Mouse (Mus musculus) liver, embryonic 15.5 days (tissue): ENCODE results near the gene Ktn1. TPM values are rescaled to one million over a fixed set of nuclear protein-coding genes. Genes with fewer than 3 reads are reported as not detected.

Experiments used
- ATAC-seq: fragments of 200-750 bp; cut with Nextera tagmentation; 2 replicates; pipeline ENCODE4 v1.8.0; 2017; ENCODE audit warnings: moderate number of reproducible peaks, mild to moderate bottlenecking, moderate library complexity; ENCODE audit not compliant: insufficient read depth
- H3K27ac ChIP-seq: fragments of 300-500 bp; sonication (generic); replicated peaks from 2 replicates; pipeline ENCODE4 v1.5.1; 2015; ENCODE audit warnings: mild to moderate bottlenecking, inconsistent platforms
- H3K27me3 ChIP-seq: fragments of 300-500 bp; sonication (generic); 2 replicates; pipeline ENCODE4 v1.6.1; 2015; ENCODE audit warnings: mild to moderate bottlenecking, inconsistent platforms
- H3K36me3 ChIP-seq: fragments of 300-500 bp; sonication (generic); replicated peaks from 2 replicates; pipeline ENCODE4 v1.6.1; 2015; ENCODE audit warnings: moderate library complexity, mild to moderate bottlenecking, inconsistent platforms
- H3K4me1 ChIP-seq: fragments of 300-500 bp; sonication (generic); replicated peaks from 2 replicates; pipeline ENCODE4 v1.6.1; 2015; ENCODE audit warnings: inconsistent platforms
- H3K4me2 ChIP-seq: fragments of 300-500 bp; sonication (generic); 2 replicates; pipeline ENCODE4 v1.6.1; 2015; ENCODE audit warnings: moderate library complexity, mild to moderate bottlenecking, inconsistent platforms
- H3K4me3 ChIP-seq: fragments of 300-500 bp; sonication (generic); replicated peaks from 2 replicates; pipeline ENCODE4 v1.5.1; 2015; ENCODE audit warnings: mild to moderate bottlenecking, inconsistent platforms
- H3K9ac ChIP-seq: fragments of 300-500 bp; sonication (generic); 2 replicates; pipeline ENCODE4 v1.6.1; 2015; ENCODE audit warnings: moderate library complexity, mild to moderate bottlenecking, inconsistent platforms
- H3K9me3 ChIP-seq: fragments of 300-500 bp; sonication (generic); replicated peaks from 2 replicates; pipeline ENCODE4 v1.6.1; 2016; ENCODE audit warnings: inconsistent platforms
- WGBS: fragments of 180-500 bp; shearing (Covaris S2); methylation state at CpG from one replicate; pipeline ENCODE4 v1.1.7; 2015; ENCODE audit warnings: mixed read lengths; ENCODE audit not compliant: insufficient replicate concordance; 5-methylcytosine and 5-hydroxymethylcytosine counted together
- polyA plus RNA-seq: library from polyadenylated mRNA; unstranded; fragments of >200 nt; fragmentation: Nextera tagmentation; extraction: Ambion mirVana; gene quantifications from 2 replicates; pipeline ENCODE4 v1.2.1, GENCODE M21; 2015

Ktn1 gene
- polyA plus RNA-seq, 1 experiment from 2014 or later, result 8.7 TPM

GRCm38 (mm10) chr14:47736471-47736870 is 88.2 kb downstream of the Ktn1 start:
- H3K9me3 ChIP-seq, result no peaks in the 10 kb centered on the region
- no peak for ATAC-seq
- H3K4me2 ChIP-seq, result no peak overlapping the region
- WGBS, result 79% methylated on average over 8 of the region's 8 CpGs
- H3K9ac ChIP-seq, result no peak overlapping the region
- no peaks in the 10 kb centered on the region for H3K4me1 ChIP-seq
- peaks cover 26% of the 10 kb centered on the region for H3K36me3 ChIP-seq
- no peaks in the 10 kb centered on the region for H3K27me3 ChIP-seq
- H3K27ac ChIP-seq, result no peak overlapping the region
- H3K4me3 ChIP-seq, result no peak overlapping the region

GRCm38 (mm10) chr14:47740316-47740996 is 92.2 kb downstream of the Ktn1 start:
- Histone ChIP-seq H3K36me3 (peaks cover 9% of the 10 kb centered on the region), H3K27me3 (no peaks in the 10 kb centered on the region), H3K9me3 (no peaks in the 10 kb centered on the region), H3K4me3 (no peak overlapping the region), H3K4me2 (no peak overlapping the region), H3K9ac (no peak overlapping the region), H3K27ac (no peak overlapping the region), H3K4me1 (no peaks in the 10 kb centered on the region)
- WGBS, result 39% methylated on average over 5 of the region's 5 CpGs
- ATAC-seq, result no peak

- Histone ChIP-seq H3K4me1 (no peaks in the 10 kb centered on the region), H3K4me3 (no peak overlapping the region), H3K9ac (no peak overlapping the region), H3K36me3 (peaks cover 4% of the 10 kb centered on the region), H3K27me3 (no peaks in the 10 kb centered on the region), H3K9me3 (no peaks in the 10 kb centered on the region), H3K4me2 (no peak overlapping the region), H3K27ac (no peak overlapping the region)
- WGBS, result 62% methylated on average over 2 of the region's 2 CpGs
- ATAC-seq, result no peak
Observed at GRCm38 (mm10) chr14:47741046-47741445, 92.8 kb downstream of the Ktn1 start.

- no peak overlapping the region for H3K9ac ChIP-seq
- no peaks in the 10 kb centered on the region for H3K27me3 ChIP-seq
- no peak overlapping the region for H3K27ac ChIP-seq
- H3K36me3 ChIP-seq, result peaks cover 2% of the 10 kb centered on the region
- 79% methylated on average over 7 of the region's 7 CpGs for WGBS
- ATAC-seq, result no peak
- H3K4me1 ChIP-seq, result no peaks in the 10 kb centered on the region
- H3K4me3 ChIP-seq, result no peak overlapping the region
- no peak overlapping the region for H3K4me2 ChIP-seq
- H3K9me3 ChIP-seq, result no peaks in the 10 kb centered on the region
Observed at GRCm38 (mm10) chr14:47742674-47743073, 94.4 kb downstream of the Ktn1 start.

GRCm38 (mm10) chr14:47745086-47745485 is 96.8 kb downstream of the Ktn1 start:
- no peak for ATAC-seq
- H3K4me2 ChIP-seq, result no peak overlapping the region
- no peak overlapping the region for H3K4me3 ChIP-seq
- 73% methylated on average over 4 of the region's 4 CpGs for WGBS
- H3K4me1 ChIP-seq, result no peaks in the 10 kb centered on the region
- H3K36me3 ChIP-seq, result no peaks in the 10 kb centered on the region
- H3K9me3 ChIP-seq, result no peaks in the 10 kb centered on the region
- no peak overlapping the region for H3K9ac ChIP-seq
- H3K27ac ChIP-seq, result no peak overlapping the region
- H3K27me3 ChIP-seq, result no peaks in the 10 kb centered on the region

- 55% methylated on average over 9 of the region's 9 CpGs for WGBS
- no peak overlapping the region for H3K27ac ChIP-seq
Observed at GRCm38 (mm10) chr14:47747536-47747935, 99.3 kb downstream of the Ktn1 start.

GRCm38 (mm10) chr14:47748714-47749113 is 100.5 kb downstream of the Ktn1 start:
- no peak overlapping the region for H3K4me3 ChIP-seq
- no peak overlapping the region for H3K9ac ChIP-seq
- H3K4me1 ChIP-seq, result no peaks in the 10 kb centered on the region
- 77% methylated on average over 3 of the region's 3 CpGs for WGBS
- H3K27ac ChIP-seq, result no peak overlapping the region
- no peak overlapping the region for H3K4me2 ChIP-seq
- no peak for ATAC-seq
- no peaks in the 10 kb centered on the region for H3K36me3 ChIP-seq
- no peaks in the 10 kb centered on the region for H3K27me3 ChIP-seq
- no peaks in the 10 kb centered on the region for H3K9me3 ChIP-seq

More at GRCm38 (mm10) chr14:47747536-47747935, 99.3 kb downstream of the Ktn1 start:
- H3K9ac ChIP-seq, result no peak overlapping the region
- no peak overlapping the region for H3K4me3 ChIP-seq
- no peaks in the 10 kb centered on the region for H3K27me3 ChIP-seq
- no peaks in the 10 kb centered on the region for H3K4me1 ChIP-seq
- H3K4me2 ChIP-seq, result no peak overlapping the region
- no peak for ATAC-seq
- no peaks in the 10 kb centered on the region for H3K9me3 ChIP-seq
- H3K36me3 ChIP-seq, result no peaks in the 10 kb centered on the region

GRCm38 (mm10) chr14:47751422-47752205 is 103.4 kb downstream of the Ktn1 start:
- no peaks in the 10 kb centered on the region for H3K9me3 ChIP-seq
- no peaks in the 10 kb centered on the region for H3K4me1 ChIP-seq
- H3K36me3 ChIP-seq, result no peaks in the 10 kb centered on the region
- no peak overlapping the region for H3K4me3 ChIP-seq
- no peaks in the 10 kb centered on the region for H3K27me3 ChIP-seq
- WGBS, result 40% methylated on average over 8 of the region's 8 CpGs
- no peak overlapping the region for H3K27ac ChIP-seq
- no peak for ATAC-seq
- no peak overlapping the region for H3K4me2 ChIP-seq
- H3K9ac ChIP-seq, result no peak overlapping the region

GRCm38 (mm10) chr14:47753561-47753960 is 105.3 kb downstream of the Ktn1 start:
- no peak for ATAC-seq
- Histone ChIP-seq H3K27ac (no peak overlapping the region), H3K4me1 (no peaks in the 10 kb centered on the region), H3K27me3 (no peaks in the 10 kb centered on the region), H3K9me3 (no peaks in the 10 kb centered on the region), H3K36me3 (no peaks in the 10 kb centered on the region), H3K4me3 (no peak overlapping the region), H3K4me2 (no peak overlapping the region), H3K9ac (no peak overlapping the region)
- WGBS, result 49% methylated on average over 3 of the region's 3 CpGs

GRCm38 (mm10) chr14:47754253-47754897 is 106.1 kb downstream of the Ktn1 start:
- 50% methylated on average over 4 of the region's 4 CpGs for WGBS
- no peaks in the 10 kb centered on the region for H3K4me1 ChIP-seq

GRCm38 (mm10) chr14:47756411-47757065 is 108.3 kb downstream of the Ktn1 start:
- WGBS, result 64% methylated on average over 9 of the region's 9 CpGs
- Histone ChIP-seq H3K4me3 (no peak overlapping the region), H3K27me3 (no peaks in the 10 kb centered on the region), H3K36me3 (no peaks in the 10 kb centered on the region), H3K4me2 (no peak overlapping the region), H3K9me3 (no peaks in the 10 kb centered on the region), H3K9ac (no peak overlapping the region), H3K27ac (no peak overlapping the region), H3K4me1 (no peaks in the 10 kb centered on the region)
- ATAC-seq, result no peak

More at GRCm38 (mm10) chr14:47754253-47754897, 106.1 kb downstream of the Ktn1 start:
- Histone ChIP-seq H3K4me2 (no peak overlapping the region), H3K9me3 (no peaks in the 10 kb centered on the region), H3K27ac (no peak overlapping the region), H3K27me3 (no peaks in the 10 kb centered on the region), H3K9ac (no peak overlapping the region), H3K4me3 (no peak overlapping the region), H3K36me3 (no peaks in the 10 kb centered on the region)
- no peak for ATAC-seq
